Mouse (Mus musculus) limb, embryonic 12.5 days (tissue): Measurements from ENCODE around the gene Tnfrsf21. TPM values are rescaled to one million over a fixed set of nuclear protein-coding genes. Genes with fewer than 3 reads are reported as not detected.

Experiments
- ATAC-seq: fragments of 200-750 bp; cut with Nextera tagmentation; 2 replicates; pipeline ENCODE4 v1.8.0; 2017; ENCODE audit warnings: low read depth, moderate TSS enrichment; ENCODE audit not compliant: insufficient number of reproducible peaks, insufficient read depth, low FRiP score, low TSS enrichment
- H3K27ac ChIP-seq: fragments of 300-500 bp; sonication (generic); 2 replicates; pipeline ENCODE4 v1.5.1; 2016; ENCODE audit warnings: mild to moderate bottlenecking, moderate library complexity
- H3K27me3 ChIP-seq: fragments of 300-500 bp; sonication (generic); 2 replicates; pipeline ENCODE4 v1.6.1; 2016; ENCODE audit warnings: mild to moderate bottlenecking, moderate library complexity
- H3K36me3 ChIP-seq: fragments of 300-500 bp; sonication (generic); 2 replicates; pipeline ENCODE4 v1.6.1; 2016; ENCODE audit warnings: mild to moderate bottlenecking, moderate library complexity
- H3K4me1 ChIP-seq: fragments of 300-500 bp; sonication (generic); replicated peaks from 2 replicates; pipeline ENCODE4 v1.6.1; 2016
- H3K4me2 ChIP-seq: fragments of 300-500 bp; sonication (generic); 2 replicates; pipeline ENCODE4 v1.6.1; 2016; ENCODE audit warnings: mild to moderate bottlenecking, moderate library complexity
- H3K4me3 ChIP-seq: fragments of 300-500 bp; sonication (generic); replicated peaks from 2 replicates; pipeline ENCODE4 v1.5.1; 2016; ENCODE audit warnings: mild to moderate bottlenecking
- H3K9ac ChIP-seq: fragments of 300-500 bp; sonication (generic); replicated peaks from 2 replicates; pipeline ENCODE4 v1.6.1; 2016; ENCODE audit warnings: mild to moderate bottlenecking, moderate library complexity
- H3K9me3 ChIP-seq: fragments of 300-500 bp; sonication (generic); 2 replicates; pipeline ENCODE4 v1.6.1; 2016; ENCODE audit warnings: mild to moderate bottlenecking, moderate library complexity
- WGBS: fragments of 180-500 bp; shearing (Covaris S2); methylation state at CpG from one replicate; pipeline ENCODE4 v1.1.7; 2016; 5-methylcytosine and 5-hydroxymethylcytosine counted together
- polyA plus RNA-seq: library from polyadenylated mRNA; unstranded; fragments of >200 nt; fragmentation: Nextera tagmentation; extraction: Ambion mirVana; gene quantifications from 2 replicates; pipeline ENCODE4 v1.2.1, GENCODE M21; 2016

The Tnfrsf21 gene
- polyA plus RNA-seq, 1 experiment from 2014 or later, result 18.8 TPM

DNA sequence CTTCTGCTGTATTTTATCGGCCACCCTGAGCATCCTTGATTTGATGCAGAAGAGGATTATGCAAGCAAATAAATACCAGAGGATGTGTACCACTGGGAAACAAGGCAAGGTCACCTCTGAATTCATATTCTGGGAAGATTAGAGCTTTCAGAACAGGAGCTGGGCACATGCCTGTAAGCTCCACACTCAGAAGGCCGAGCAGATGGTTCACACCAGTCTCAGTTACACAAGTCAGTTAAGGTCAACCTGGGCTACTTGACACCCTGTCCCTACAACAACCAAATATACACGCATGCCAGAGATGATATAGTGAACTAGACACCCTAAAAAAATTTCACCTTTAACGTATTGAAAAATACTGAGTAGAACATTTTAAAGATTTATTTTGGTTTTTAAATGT is 116.8 kb downstream of the Tnfrsf21 start:
- 85% methylated on average over 4 of the region's 4 CpGs for WGBS
- Histone ChIP-seq H3K36me3 (no peaks in the 10 kb centered on the region), H3K27me3 (no peaks in the 10 kb centered on the region), H3K4me3 (no peak overlapping the region), H3K27ac (no peak overlapping the region), H3K4me1 (peaks cover 10% of the 10 kb centered on the region), H3K4me2 (no peak overlapping the region), H3K9ac (no peak overlapping the region), H3K9me3 (no peaks in the 10 kb centered on the region)
- ATAC-seq, result no peak

- peaks cover 10% of the 10 kb centered on the region for H3K4me1 ChIP-seq
- WGBS, result 62% methylated on average over 4 of the region's 4 CpGs
- H3K4me3 ChIP-seq, result no peak overlapping the region
- H3K4me2 ChIP-seq, result no peak overlapping the region
- no peaks in the 10 kb centered on the region for H3K27me3 ChIP-seq
- no peaks in the 10 kb centered on the region for H3K36me3 ChIP-seq
- ATAC-seq, result no peak
- no peak overlapping the region for H3K27ac ChIP-seq
- no peak overlapping the region for H3K9ac ChIP-seq
- H3K9me3 ChIP-seq, result no peaks in the 10 kb centered on the region
Observed at GRCm38 (mm10) chr17:43134991-43135390, 118.6 kb downstream of the Tnfrsf21 start.

GRCm38 (mm10) chr17:43135398-43136265 is 119.3 kb downstream of the Tnfrsf21 start:
- H3K36me3 ChIP-seq, result no peaks in the 10 kb centered on the region
- H3K4me3 ChIP-seq, result no peak overlapping the region
- no peak for ATAC-seq
- H3K27ac ChIP-seq, result no peak overlapping the region
- 55% methylated on average over 7 of the region's 7 CpGs for WGBS
- no peaks in the 10 kb centered on the region for H3K27me3 ChIP-seq
- no peak overlapping the region for H3K9ac ChIP-seq
- H3K4me2 ChIP-seq, result no peak overlapping the region
- no peaks in the 10 kb centered on the region for H3K9me3 ChIP-seq
- H3K4me1 ChIP-seq, result peaks cover 10% of the 10 kb centered on the region

DNA sequence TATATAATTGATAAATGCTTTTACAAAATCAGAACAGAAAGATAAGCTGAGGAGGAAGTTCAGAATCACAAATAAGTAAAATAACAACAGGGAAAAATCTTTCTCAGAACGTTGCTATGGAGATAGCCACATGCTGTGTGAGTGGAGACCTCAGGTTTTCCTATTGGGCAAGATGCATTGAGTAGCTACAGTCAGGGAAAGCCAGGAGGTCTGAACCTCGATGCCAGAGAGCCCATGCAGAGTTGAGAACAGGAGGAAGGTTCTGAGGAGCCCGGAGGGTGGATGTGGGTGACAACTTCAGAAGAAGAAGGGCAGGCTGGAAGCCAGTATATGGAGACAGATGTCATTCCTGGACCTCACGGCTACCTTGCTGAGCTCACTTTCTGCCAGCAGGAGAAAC is 120.4 kb downstream of the Tnfrsf21 start:
- ATAC-seq, result no peak
- 71% methylated on average over 4 of the region's 4 CpGs for WGBS
- no peaks in the 10 kb centered on the region for H3K9me3 ChIP-seq
- no peak overlapping the region for H3K4me3 ChIP-seq
- H3K4me2 ChIP-seq, result no peak overlapping the region
- no peaks in the 10 kb centered on the region for H3K27me3 ChIP-seq
- H3K36me3 ChIP-seq, result no peaks in the 10 kb centered on the region
- H3K4me1 ChIP-seq, result peaks cover 10% of the 10 kb centered on the region
- H3K9ac ChIP-seq, result no peak overlapping the region
- no peak overlapping the region for H3K27ac ChIP-seq

- H3K9ac ChIP-seq, result no peak overlapping the region
- H3K9me3 ChIP-seq, result no peaks in the 10 kb centered on the region
- no peaks in the 10 kb centered on the region for H3K27me3 ChIP-seq
- H3K27ac ChIP-seq, result no peak overlapping the region
- no peak overlapping the region for H3K4me2 ChIP-seq
- H3K4me1 ChIP-seq, result peaks cover 10% of the 10 kb centered on the region
- no peak overlapping the region for H3K4me3 ChIP-seq
- H3K36me3 ChIP-seq, result no peaks in the 10 kb centered on the region
- WGBS, result 96% methylated on average over 9 of the region's 9 CpGs
- ATAC-seq, result no peak
Observed at GRCm38 (mm10) chr17:43137838-43138237, 121.5 kb downstream of the Tnfrsf21 start.

DNA sequence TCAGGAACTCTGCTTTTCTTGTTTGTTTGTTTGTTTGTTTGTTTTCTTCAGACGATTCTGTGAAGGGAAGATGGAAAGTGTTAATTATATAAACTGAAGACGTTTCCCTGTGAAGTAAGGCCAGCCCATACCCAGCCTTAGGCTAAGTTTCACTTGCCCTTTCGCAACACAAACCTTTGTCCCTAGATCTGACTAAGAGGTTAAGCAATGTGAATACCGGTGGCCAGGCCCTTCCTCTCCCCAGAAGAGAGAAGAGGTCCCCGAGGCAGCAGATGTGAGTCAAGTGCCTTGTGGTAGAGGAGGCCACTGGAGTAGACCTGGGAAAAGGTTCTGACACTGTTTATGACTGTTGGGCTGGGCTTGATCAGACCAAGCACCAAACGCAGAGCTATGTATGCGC is 122.0 kb downstream of the Tnfrsf21 start:
- H3K4me3 ChIP-seq, result no peak overlapping the region
- H3K4me1 ChIP-seq, result peaks cover 10% of the 10 kb centered on the region
- no peak overlapping the region for H3K4me2 ChIP-seq
- no peak for ATAC-seq
- no peaks in the 10 kb centered on the region for H3K36me3 ChIP-seq
- no peaks in the 10 kb centered on the region for H3K27me3 ChIP-seq
- no peaks in the 10 kb centered on the region for H3K9me3 ChIP-seq
- no peak overlapping the region for H3K9ac ChIP-seq
- WGBS, result 79% methylated on average over 7 of the region's 7 CpGs
- H3K27ac ChIP-seq, result no peak overlapping the region

Other genes with a start within 250 kb of the Tnfrsf21 start
- gene Cd2ap, start 139.9 kb upstream of the Tnfrsf21 start, polyA plus RNA-seq, result 21.9 and 23.2 TPM in 2 replicates